Mouse (Mus musculus) liver, embryonic 12.5 days (tissue): ENCODE results near the gene Naa20. TPM values are rescaled to one million over a fixed set of nuclear protein-coding genes. Genes with fewer than 3 reads are reported as not detected.

ENCODE experiments used
- ATAC-seq: fragments of 200-750 bp; cut with Nextera tagmentation; 2 replicates; pipeline ENCODE4 v1.8.0; 2017; ENCODE audit warnings: moderate number of reproducible peaks, mild to moderate bottlenecking, moderate library complexity
- H3K27ac ChIP-seq: fragments of 300-500 bp; sonication (generic); 2 replicates; pipeline ENCODE4 v1.5.1; 2016; ENCODE audit warnings: mild to moderate bottlenecking
- H3K27me3 ChIP-seq: fragments of 300-500 bp; sonication (generic); replicated peaks from 2 replicates; pipeline ENCODE4 v1.6.1; 2016; ENCODE audit warnings: mild to moderate bottlenecking, moderate library complexity
- H3K36me3 ChIP-seq: fragments of 300-500 bp; sonication (generic); 2 replicates; pipeline ENCODE4 v1.6.1; 2016; ENCODE audit warnings: mild to moderate bottlenecking, moderate library complexity
- H3K4me1 ChIP-seq: fragments of 300-500 bp; sonication (generic); 2 replicates; pipeline ENCODE4 v1.6.1; 2016
- H3K4me2 ChIP-seq: fragments of 300-500 bp; sonication (generic); 2 replicates; pipeline ENCODE4 v1.6.1; 2016; ENCODE audit warnings: mild to moderate bottlenecking, moderate library complexity
- H3K4me3 ChIP-seq: fragments of 300-500 bp; sonication (generic); 2 replicates; pipeline ENCODE4 v1.5.1; 2016; ENCODE audit warnings: mild to moderate bottlenecking, moderate library complexity
- H3K9ac ChIP-seq: fragments of 300-500 bp; sonication (generic); 2 replicates; pipeline ENCODE4 v1.6.1; 2016; ENCODE audit warnings: mild to moderate bottlenecking, moderate library complexity
- H3K9me3 ChIP-seq: fragments of 300-500 bp; sonication (generic); replicated peaks from 2 replicates; pipeline ENCODE4 v1.6.1; 2016; ENCODE audit warnings: mild to moderate bottlenecking, moderate library complexity
- WGBS: fragments of 180-500 bp; shearing (Covaris S2); methylation state at CpG from one replicate; pipeline ENCODE4 v1.1.7; 2016; ENCODE audit not compliant: insufficient replicate concordance; 5-methylcytosine and 5-hydroxymethylcytosine counted together
- polyA plus RNA-seq: library from polyadenylated mRNA; unstranded; fragments of >200 nt; fragmentation: Nextera tagmentation; extraction: Ambion mirVana; gene quantifications from 2 replicates; pipeline ENCODE4 v1.2.1, GENCODE M21; 2016

Naa20 gene
- polyA plus RNA-seq, 1 experiment from 2014 or later, result 92.8 TPM

GRCm38 (mm10) chr2:145934339-145935231, 32.7 kb downstream of the Naa20 start, which contains the start of the genes Cfap61 and Crnkl1:
TSS of gene Cfap61 (plus strand) at chr2:145934784.
TSS of gene Crnkl1 (minus strand) at chr2:145935014.
- H3K27me3 ChIP-seq, result peaks cover 10% of the 10 kb centered on the region; the same call in 1 of the 2 replicates
- peak within 1 kb of the TSS; percentile 63 for H3K27ac ChIP-seq
- WGBS, result under 1% methylated on average over 61 of the region's 61 CpGs

GRCm38 (mm10) chr2:145936975-145937374, 35.1 kb downstream of the Naa20 start:
- no peak overlapping the region for H3K9ac ChIP-seq
- peaks cover 8% of the 10 kb centered on the region for H3K36me3 ChIP-seq
- H3K4me3 ChIP-seq, result no peak overlapping the region
- H3K4me1 ChIP-seq, result peaks cover 16% of the 10 kb centered on the region
- 61% methylated on average over 8 of the region's 8 CpGs for WGBS
- no peak overlapping the region for H3K27ac ChIP-seq
- no peak overlapping the region for H3K4me2 ChIP-seq
- H3K9me3 ChIP-seq, result no peaks in the 10 kb centered on the region
- H3K27me3 ChIP-seq, result peaks cover 10% of the 10 kb centered on the region; the same call in 1 of the 2 replicates
- ATAC-seq, result no peak

More at GRCm38 (mm10) chr2:145934339-145935231, 32.7 kb downstream of the Naa20 start, which contains the start of the genes Cfap61 and Crnkl1:
- peak; percentile 97 for ATAC-seq
- Histone ChIP-seq H3K36me3 (peaks cover 30% of the 10 kb centered on the region), H3K9me3 (no peaks in the 10 kb centered on the region), H3K4me3 (peak within 1 kb of the TSS; percentile 94), H3K9ac (peak within 1 kb of the TSS; percentile 81), H3K4me1 (peaks cover 16% of the 10 kb centered on the region), H3K4me2 (peak within 1 kb of the TSS; percentile 73)

- Histone ChIP-seq H3K27me3 (peaks cover 10% of the 10 kb centered on the region; the same call in 1 of the 2 replicates), H3K9me3 (no peaks in the 10 kb centered on the region), H3K4me3 (no peak overlapping the region), H3K9ac (no peak overlapping the region), H3K27ac (no peak overlapping the region), H3K4me1 (no peaks in the 10 kb centered on the region), H3K36me3 (no peaks in the 10 kb centered on the region), H3K4me2 (no peak overlapping the region)
- no peak for ATAC-seq
- 42% methylated on average over 3 of the region's 3 CpGs for WGBS
Observed at GRCm38 (mm10) chr2:145941403-145941802, 39.5 kb downstream of the Naa20 start.

GRCm38 (mm10) chr2:145944286-145944685, 42.4 kb downstream of the Naa20 start:
- H3K4me1 ChIP-seq, result no peaks in the 10 kb centered on the region
- no peak overlapping the region for H3K9ac ChIP-seq
- 71% methylated on average over 3 of the region's 3 CpGs for WGBS
- no peak overlapping the region for H3K4me3 ChIP-seq
- no peaks in the 10 kb centered on the region for H3K9me3 ChIP-seq
- no peaks in the 10 kb centered on the region for H3K36me3 ChIP-seq
- no peak overlapping the region for H3K4me2 ChIP-seq
- no peak overlapping the region for H3K27ac ChIP-seq
- ATAC-seq, result no peak
- H3K27me3 ChIP-seq, result no peaks in the 10 kb centered on the region

- Histone ChIP-seq H3K4me1 (no peaks in the 10 kb centered on the region), H3K27me3 (no peaks in the 10 kb centered on the region), H3K9ac (no peak overlapping the region), H3K4me3 (no peak overlapping the region), H3K36me3 (no peaks in the 10 kb centered on the region), H3K27ac (no peak overlapping the region), H3K9me3 (no peaks in the 10 kb centered on the region), H3K4me2 (no peak overlapping the region)
- ATAC-seq, result no peak
- 58% methylated on average over 7 of the region's 7 CpGs for WGBS
Observed at GRCm38 (mm10) chr2:145948402-145948954, 46.6 kb downstream of the Naa20 start.

GRCm38 (mm10) chr2:145949475-145950068, 47.7 kb downstream of the Naa20 start:
- Histone ChIP-seq H3K4me1 (no peaks in the 10 kb centered on the region), H3K9ac (no peak overlapping the region), H3K4me3 (no peak overlapping the region), H3K9me3 (no peaks in the 10 kb centered on the region), H3K27me3 (no peaks in the 10 kb centered on the region), H3K4me2 (no peak overlapping the region), H3K36me3 (no peaks in the 10 kb centered on the region), H3K27ac (no peak overlapping the region)
- WGBS, result 64% methylated on average over 11 of the region's 11 CpGs
- no peak for ATAC-seq

- WGBS, result 55% methylated on average over 10 of the region's 10 CpGs
- no peak overlapping the region for H3K4me2 ChIP-seq
- ATAC-seq, result no peak
- H3K36me3 ChIP-seq, result no peaks in the 10 kb centered on the region
- H3K27ac ChIP-seq, result no peak overlapping the region
- H3K9me3 ChIP-seq, result no peaks in the 10 kb centered on the region
- H3K27me3 ChIP-seq, result no peaks in the 10 kb centered on the region
- H3K9ac ChIP-seq, result no peak overlapping the region
- H3K4me3 ChIP-seq, result no peak overlapping the region
- H3K4me1 ChIP-seq, result no peaks in the 10 kb centered on the region
Observed at GRCm38 (mm10) chr2:145950239-145950638, 48.3 kb downstream of the Naa20 start.

- Histone ChIP-seq H3K4me3 (no peak overlapping the region), H3K27me3 (no peaks in the 10 kb centered on the region), H3K36me3 (no peaks in the 10 kb centered on the region), H3K9ac (no peak overlapping the region), H3K27ac (no peak overlapping the region), H3K4me2 (no peak overlapping the region), H3K9me3 (no peaks in the 10 kb centered on the region), H3K4me1 (no peaks in the 10 kb centered on the region)
- 62% methylated on average over 5 of the region's 5 CpGs for WGBS
- no peak for ATAC-seq
Observed at GRCm38 (mm10) chr2:145952726-145953125, 50.8 kb downstream of the Naa20 start.

- Histone ChIP-seq H3K9ac (no peak overlapping the region), H3K9me3 (no peaks in the 10 kb centered on the region)
Observed at GRCm38 (mm10) chr2:145955844-145956243, 53.9 kb downstream of the Naa20 start.

GRCm38 (mm10) chr2:145956318-145956717, 54.4 kb downstream of the Naa20 start:
- H3K4me3 ChIP-seq, result no peak overlapping the region
- H3K27me3 ChIP-seq, result no peaks in the 10 kb centered on the region
- no peaks in the 10 kb centered on the region for H3K4me1 ChIP-seq
- H3K9ac ChIP-seq, result no peak overlapping the region
- no peaks in the 10 kb centered on the region for H3K36me3 ChIP-seq
- no peak for ATAC-seq
- no peak overlapping the region for H3K27ac ChIP-seq
- H3K9me3 ChIP-seq, result no peaks in the 10 kb centered on the region
- no peak overlapping the region for H3K4me2 ChIP-seq
- WGBS, result 80% methylated on average over 5 of the region's 5 CpGs

More at GRCm38 (mm10) chr2:145955844-145956243, 53.9 kb downstream of the Naa20 start:
- Histone ChIP-seq H3K4me2 (no peak overlapping the region), H3K27me3 (no peaks in the 10 kb centered on the region), H3K4me1 (no peaks in the 10 kb centered on the region), H3K36me3 (no peaks in the 10 kb centered on the region), H3K4me3 (no peak overlapping the region), H3K27ac (no peak overlapping the region)
- WGBS, result 68% methylated on average over 10 of the region's 10 CpGs
- no peak for ATAC-seq

- WGBS, result 13% methylated on average over 4 of the region's 4 CpGs
- Histone ChIP-seq H3K4me1 (no peaks in the 10 kb centered on the region), H3K36me3 (no peaks in the 10 kb centered on the region), H3K9me3 (no peaks in the 10 kb centered on the region), H3K9ac (no peak overlapping the region), H3K27ac (no peak overlapping the region), H3K4me3 (no peak overlapping the region), H3K27me3 (no peaks in the 10 kb centered on the region), H3K4me2 (no peak overlapping the region)
- no peak for ATAC-seq
Observed at GRCm38 (mm10) chr2:145957450-145957849, 55.6 kb downstream of the Naa20 start.

- H3K36me3 ChIP-seq, result no peaks in the 10 kb centered on the region
- WGBS, result 75% methylated on average over 6 of the region's 6 CpGs
- no peak overlapping the region for H3K4me3 ChIP-seq
- H3K27me3 ChIP-seq, result no peaks in the 10 kb centered on the region
- no peak overlapping the region for H3K27ac ChIP-seq
- ATAC-seq, result no peak
- H3K4me1 ChIP-seq, result no peaks in the 10 kb centered on the region
- H3K9me3 ChIP-seq, result no peaks in the 10 kb centered on the region
- no peak overlapping the region for H3K4me2 ChIP-seq
- H3K9ac ChIP-seq, result no peak overlapping the region
Observed at GRCm38 (mm10) chr2:145958097-145958496, 56.2 kb downstream of the Naa20 start.
